Mouse (Mus musculus) cerebellum, adult 18-20 months (tissue): ENCODE measurements at regions not wholly inside any gene's neighbourhood (a gene's known extent, or its start where the extent isn't known, plus 50 kb on each side); places are given as distances from the start of the nearest gene placed in this dataset.
A peak's percentile ranks its signal among the peaks of the same experiment; 100 is the strongest.

Experiments used
- DNase-seq, 2 experiments: peaks; one replicate each; pipeline ENCODE4 v3.0.0; 2021

- no peak for DNase-seq
These were observed 568.5 kb downstream of the Gm16223 start for GRCm38 (mm10) chr5:42636162-42636823.

- DNase-seq: no peak
These were observed 576.5 kb upstream of the Cpeb2 start for GRCm38 (mm10) chr5:42656460-42656859.

- DNase-seq: no peak
These were observed 573.0 kb upstream of the Cpeb2 start for GRCm38 (mm10) chr5:42659994-42660393.

- DNase-seq: no peak
These were observed 553.4 kb upstream of the Cpeb2 start for GRCm38 (mm10) chr5:42679617-42680016.

- peak in 1 of 2 experiments; percentile 3 for DNase-seq
These were observed 547.5 kb upstream of the Cpeb2 start for GRCm38 (mm10) chr5:42685356-42686057.

- DNase-seq: no peak
These were observed 545.8 kb upstream of the Cpeb2 start for GRCm38 (mm10) chr5:42687176-42687575.
